ENCODE assay signal across 22 mouse cellular contexts in genomic region chr10:43794587-43794986, GRCm38 (mm10).
"Had no signal": no experiment of that assay in that cellular context is flagged by ENCODE, and none has a peak within 500 bp of the region (broad histone marks: within the 10 kb centered on the region; RNA-seq: fewer than 3 reads in every experiment).

No protein-coding gene starts in this region.

- H3K27me3 ChIP-seq: heart, embryonic 12.5 days; hindbrain, embryonic 13.5 days; hindbrain, embryonic 15.5 days; limb, embryonic 13.5 days; limb, embryonic 15.5 days had no signal

- H3K4me1 ChIP-seq: heart, embryonic 10.5 days; heart, embryonic 12.5 days; hindbrain, embryonic 13.5 days; hindbrain, embryonic 15.5 days; limb, embryonic 13.5 days; limb, embryonic 15.5 days had no signal

- H3K4me3 ChIP-seq: heart, embryonic 10.5 days; heart, embryonic 12.5 days; hindbrain, embryonic 13.5 days; hindbrain, embryonic 15.5 days; limb, embryonic 13.5 days; limb, embryonic 15.5 days had no signal

- ATAC-seq: forebrain, postnatal 0 days; hindbrain, postnatal 0 days; intestine, embryonic 16.5 days had no signal

- H3K36me3 ChIP-seq: heart, embryonic 10.5 days; heart, embryonic 12.5 days; hindbrain, embryonic 13.5 days; hindbrain, embryonic 15.5 days; limb, embryonic 13.5 days; limb, embryonic 15.5 days had no signal

- H3K4me2 ChIP-seq: heart, embryonic 12.5 days; hindbrain, embryonic 13.5 days; hindbrain, embryonic 15.5 days; limb, embryonic 13.5 days; limb, embryonic 15.5 days had no signal

- H3K9ac ChIP-seq: forebrain, postnatal 0 days; heart, embryonic 12.5 days; hindbrain, embryonic 13.5 days; hindbrain, embryonic 15.5 days; limb, embryonic 13.5 days; limb, embryonic 15.5 days; liver, embryonic 14.5 days had no signal

- DNase-seq: forebrain, postnatal 0 days; gastrocnemius, postnatal 14 days; gastrocnemius, postnatal 36 days; heart, adult 18-20 months; heart, postnatal 14 days; heart, postnatal 36 days; kidney, adult 11 months; kidney, adult 9 months; kidney, postnatal 10 days; kidney, postnatal 25 days; layer of hippocampus, adult 9-11 months; layer of hippocampus, postnatal 36 days; left cerebral cortex, postnatal 4 days had no signal

- H3K27ac ChIP-seq: heart, embryonic 10.5 days; hindbrain, embryonic 13.5 days; hindbrain, embryonic 15.5 days; hindbrain, postnatal 0 days; limb, embryonic 13.5 days; limb, embryonic 15.5 days; liver, embryonic 14.5 days had no signal

- H3K9me3 ChIP-seq: heart, embryonic 10.5 days; heart, embryonic 12.5 days; hindbrain, embryonic 13.5 days; hindbrain, embryonic 15.5 days; limb, embryonic 13.5 days; limb, embryonic 15.5 days had no signal
